Mouse (Mus musculus) heart, postnatal 25 days (tissue): Measurements from ENCODE around the gene Acaa1a. TPM values are rescaled to one million over a fixed set of nuclear protein-coding genes. Genes with fewer than 3 reads are reported as not detected.
A peak's percentile ranks its signal among the peaks of the same experiment; 100 is the strongest.

ENCODE experiments used
- DNase-seq: peaks from one replicate; pipeline ENCODE4 v3.0.0; 2022; ENCODE audit warnings: low spot score
- intact Hi-C: fragments of 180-260 bp; cut with DNase I; formaldehyde crosslinking; loops from one replicate; pipeline ENCODE4 v1.15.1; 2025
- total RNA-seq, 2 experiments: library from RNA; stranded (reverse); gene quantifications; 2 replicates each; pipeline ENCODE4 v1.2.3; 2021

The Acaa1a gene
- 10 to 100 TPM; 83.0 to 88.6 TPM for total RNA-seq

DNA sequence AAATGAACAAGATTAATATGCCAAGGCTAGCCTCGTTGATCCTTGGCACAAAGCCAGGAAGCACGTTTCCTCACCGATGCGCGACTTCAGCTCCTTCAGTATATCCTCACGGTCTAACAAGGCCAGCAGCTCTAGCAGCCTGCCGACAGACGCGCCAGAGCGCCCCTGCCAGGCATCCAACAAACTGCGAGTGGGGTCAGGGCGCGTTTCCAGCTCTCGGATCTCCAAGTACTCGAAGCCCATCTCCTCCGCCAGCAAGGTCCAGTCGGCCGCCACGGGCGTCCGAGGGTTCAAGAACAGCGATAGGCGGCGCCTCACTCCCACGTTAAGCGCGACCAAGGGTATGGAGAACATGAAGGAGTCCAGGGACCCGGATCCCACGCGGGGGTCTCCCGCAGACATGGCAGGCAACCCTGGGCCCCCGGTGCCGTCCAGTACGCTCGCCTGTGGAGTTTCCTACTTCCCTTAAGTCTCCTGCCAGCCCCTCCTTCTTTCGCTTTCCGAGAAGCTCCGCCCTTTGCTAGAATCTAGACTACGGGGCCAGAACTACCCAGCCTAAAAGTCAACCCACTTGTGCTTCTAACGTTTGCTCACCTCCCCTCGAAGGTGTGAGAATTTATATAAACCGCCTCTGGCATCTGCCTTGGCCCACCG, at the start of gene Acaa1a:
Gene Acaa1a (plus strand): TSS at position 119 of the 654 bp plus-strand sequence.
- intact Hi-C loops = loop anchor here (2.0 kb wide), 1 partner anchor 17 kb away; the partner anchor contains the start of gene Oxsr1
- peak; percentile 66 for DNase-seq

DNA sequence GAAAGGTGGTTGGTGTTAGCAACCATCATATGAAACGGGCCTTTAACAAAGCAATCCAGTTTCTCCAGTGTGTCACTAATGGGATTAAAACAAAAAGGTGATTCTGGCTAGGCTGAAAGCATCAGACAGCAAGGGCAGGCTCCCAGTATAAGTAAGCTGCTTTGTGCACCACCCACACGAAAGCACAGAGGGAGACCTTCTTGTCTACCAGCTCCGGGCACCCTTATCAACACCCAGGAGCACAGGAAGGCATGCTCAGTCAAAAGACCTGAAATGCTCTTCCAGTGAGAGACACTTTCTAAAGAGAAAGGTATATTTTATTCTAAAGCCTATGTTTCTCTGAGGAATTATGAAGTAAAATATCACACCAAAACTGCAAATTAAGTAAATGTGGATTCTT, 48.7 kb upstream of the Acaa1a start:
- no peak for DNase-seq
- intact Hi-C loops = no loop called here

DNA sequence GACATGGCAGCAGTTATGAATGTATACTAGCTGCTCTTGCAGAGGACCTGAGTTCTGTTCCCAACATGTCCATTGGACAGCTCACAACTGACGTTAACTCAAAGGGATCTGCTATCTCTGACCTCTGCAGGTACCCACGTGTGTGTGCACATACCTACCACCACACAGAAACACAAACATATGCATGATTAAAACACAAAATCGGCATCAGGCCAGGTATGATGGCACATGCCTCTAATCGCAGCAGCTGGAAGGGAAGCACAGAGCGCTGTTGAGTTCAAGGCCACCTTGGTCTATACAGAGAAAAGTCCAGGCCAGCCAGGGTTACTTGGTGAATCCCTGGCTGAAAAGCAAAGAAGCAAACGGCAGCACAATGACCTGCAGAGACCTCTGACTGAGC, 41.8 kb upstream of the Acaa1a start:
- no peak for DNase-seq
- intact Hi-C loops = no loop called here

DNA sequence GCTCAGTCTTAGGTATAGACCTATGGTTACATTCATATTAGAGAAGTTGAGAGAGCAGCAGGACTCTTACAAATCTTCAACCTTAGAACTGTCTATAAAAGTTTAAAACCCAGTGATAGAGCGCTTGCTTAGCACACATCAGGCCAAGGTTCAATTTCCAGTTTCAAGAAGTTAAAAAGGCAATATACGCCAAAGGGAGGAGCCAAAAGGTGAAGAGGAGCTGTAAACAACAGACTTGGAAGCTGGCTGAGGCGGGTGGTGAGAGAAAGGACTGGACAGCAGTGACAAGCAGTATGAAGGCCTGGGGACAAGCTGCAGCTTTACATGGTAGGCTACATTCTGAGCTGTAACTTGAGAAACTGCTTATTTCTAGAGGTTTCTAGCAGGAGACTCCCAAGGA, 40.9 kb upstream of the Acaa1a start:
- intact Hi-C loops = no loop called here
- no peak for DNase-seq

DNA sequence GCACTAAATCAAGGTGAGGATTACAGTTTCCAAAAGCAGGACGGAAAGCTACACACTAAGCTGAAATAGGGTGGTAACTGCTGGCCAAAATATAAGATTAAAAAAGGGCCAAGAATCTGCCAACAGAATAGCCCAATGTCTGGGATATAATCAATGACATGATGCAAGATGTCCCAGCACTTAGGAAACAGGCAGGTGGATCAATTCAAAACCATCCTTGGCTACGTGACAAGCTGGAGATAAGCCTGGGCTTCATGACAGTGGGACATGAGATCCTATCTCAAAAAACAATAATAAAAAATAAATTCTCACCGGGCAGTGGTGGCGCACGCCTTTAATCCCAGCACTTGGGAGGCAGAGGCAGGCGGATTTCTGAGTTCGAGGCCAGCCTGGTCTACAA, 33.6 kb upstream of the Acaa1a start:
- intact Hi-C loops = no loop called here

DNA sequence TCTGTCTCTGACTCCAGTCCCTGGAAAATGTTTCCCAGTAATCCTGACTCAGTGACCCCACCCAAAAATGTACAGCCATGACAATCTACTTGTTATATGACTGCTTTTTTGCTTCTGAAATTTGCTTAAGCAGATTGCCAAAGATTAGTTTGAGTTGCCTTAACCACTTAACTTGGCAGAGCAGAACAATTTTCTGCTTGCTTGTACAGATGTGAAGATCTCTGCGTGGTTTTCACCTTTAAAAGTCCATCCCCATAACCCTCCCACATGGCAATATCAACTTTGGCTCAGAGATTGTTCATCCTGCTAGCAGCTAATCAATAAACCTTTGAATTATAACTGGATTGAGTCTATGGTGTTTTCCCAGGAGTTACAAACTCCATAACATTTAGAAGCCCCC, 30.4 kb upstream of the Acaa1a start:
- intact Hi-C loops = no loop called here
- no peak for DNase-seq

More for the DNA sequence above, 33.6 kb upstream of the Acaa1a start:
- no peak for DNase-seq

DNA sequence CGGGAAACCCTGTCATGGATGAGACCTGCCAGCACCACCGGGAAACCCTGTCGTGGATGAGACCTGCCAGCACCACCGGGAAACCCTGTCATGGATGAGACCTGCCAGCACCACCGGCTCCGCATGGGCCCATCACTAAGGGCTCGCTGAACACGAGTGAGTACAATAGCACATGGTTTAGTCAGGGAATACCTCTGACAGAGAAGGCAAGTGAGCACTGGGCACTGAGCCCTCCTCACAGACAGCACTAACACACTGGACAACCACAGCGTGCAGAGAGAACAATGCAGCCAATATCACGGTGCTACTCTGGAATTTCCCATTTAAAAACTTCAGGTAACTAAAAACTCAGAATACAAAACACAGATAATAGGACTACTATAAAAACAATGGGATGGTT, 26.4 kb upstream of the Acaa1a start:
- intact Hi-C loops = no loop called here
- DNase-seq = no peak

DNA sequence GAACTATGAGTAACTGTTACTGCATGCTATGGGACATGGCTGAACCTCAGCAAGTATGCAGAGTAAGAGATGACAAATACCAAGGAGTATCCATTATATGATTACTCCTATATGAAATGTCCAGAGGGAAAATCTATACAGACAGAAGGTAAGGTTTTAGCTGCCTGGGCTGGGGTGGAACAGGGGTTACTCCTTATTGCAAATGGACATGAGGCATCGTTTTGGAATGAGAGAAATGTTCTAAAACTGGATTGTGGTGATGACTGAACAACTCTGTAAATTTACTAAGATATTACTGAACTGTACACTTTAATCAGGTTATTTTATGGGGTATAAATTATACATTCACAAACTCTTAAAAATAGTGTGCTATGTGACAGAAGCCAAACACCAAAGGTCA, 20.6 kb upstream of the Acaa1a start:
- intact Hi-C loops = no loop called here
- no peak for DNase-seq

DNA sequence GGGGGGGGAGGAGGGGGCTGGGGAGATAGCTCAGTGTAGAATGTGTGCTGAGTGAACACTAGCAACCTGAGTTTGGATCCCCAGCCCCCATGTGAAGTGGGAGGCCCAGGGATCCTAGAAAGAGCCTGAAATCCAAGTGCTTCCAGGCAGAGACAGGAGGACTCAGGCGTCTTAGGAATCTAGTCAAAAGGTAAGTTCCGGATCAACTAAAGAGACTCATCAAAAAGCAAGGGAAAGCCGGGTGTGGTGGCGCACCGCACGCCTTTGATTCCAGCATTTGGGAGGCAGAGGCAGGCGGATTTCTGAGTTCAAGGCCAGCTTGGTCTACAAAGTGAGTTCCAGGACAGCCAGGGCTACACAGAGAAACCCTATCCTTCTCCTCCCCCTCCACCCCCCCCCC, 19.0 kb upstream of the Acaa1a start:
- no peak for DNase-seq
- intact Hi-C loops = loop anchor here (5.0 kb wide), 1 partner anchor 223 kb away; no protein-coding TSS in a partner anchor

DNA sequence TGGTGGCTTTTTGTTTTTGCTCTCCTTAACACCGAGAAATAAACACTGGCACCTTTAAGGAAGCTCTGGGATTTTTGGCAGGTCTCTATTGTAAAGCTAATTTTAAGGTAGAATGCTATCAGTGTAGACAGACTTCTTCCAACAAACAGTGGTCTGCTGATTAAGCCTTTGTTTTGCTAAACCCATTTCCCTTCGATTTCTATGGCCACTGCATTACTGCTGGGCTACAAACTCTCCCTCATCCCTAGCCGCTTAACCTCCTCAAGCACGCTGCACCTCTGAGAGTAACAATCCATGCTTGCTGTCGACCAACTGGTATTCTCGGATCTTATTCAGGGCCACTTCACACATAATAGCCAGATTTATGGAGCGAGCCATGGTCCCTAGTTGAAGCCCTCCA, 18.5 kb upstream of the Acaa1a start:
- no peak for DNase-seq
- intact Hi-C loops = loop anchor here (5.0 kb wide), 1 partner anchor 224 kb away; no protein-coding TSS in a partner anchor

DNA sequence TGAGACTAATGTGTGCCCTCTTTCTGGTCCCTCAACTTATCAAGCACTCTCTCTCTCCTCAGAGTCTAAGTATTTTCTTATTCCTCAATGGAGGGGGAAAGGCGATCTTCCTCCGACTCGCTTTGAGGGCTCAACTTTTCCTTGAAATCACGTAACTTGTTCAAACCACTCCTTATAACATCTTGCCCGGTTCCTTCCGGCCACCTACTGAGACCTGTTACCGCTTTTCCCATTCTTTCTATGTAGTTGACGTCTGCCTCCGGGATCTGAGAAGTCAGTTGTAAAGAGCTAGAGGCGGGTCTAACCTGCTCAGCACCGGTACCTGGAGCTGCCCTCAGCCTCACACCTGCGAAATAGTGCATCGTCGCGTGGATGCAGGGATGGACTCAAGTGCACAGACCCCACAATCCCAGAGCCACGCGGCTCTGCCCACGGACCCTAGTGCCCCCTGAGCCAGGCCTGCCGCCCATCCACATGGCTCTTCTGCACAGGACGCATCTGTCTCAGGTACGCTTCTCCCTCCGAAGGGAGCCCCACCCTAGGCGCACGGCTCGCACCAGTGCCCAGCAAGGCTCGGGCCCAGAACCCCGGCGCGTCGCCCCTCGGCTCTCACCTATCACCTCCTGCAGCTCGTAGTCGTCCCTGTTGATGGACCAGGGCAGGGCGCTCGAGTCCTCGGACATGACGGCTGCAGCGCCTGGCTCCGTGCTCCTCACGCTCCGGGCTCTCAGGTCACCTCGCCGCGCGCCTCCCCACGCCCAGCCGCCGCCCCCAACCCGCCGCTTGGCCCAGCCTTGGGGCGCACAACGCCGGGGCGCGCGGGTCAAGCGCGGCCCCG, 17.9 kb upstream of the Acaa1a start:
- DNase-seq = no peak

DNA sequence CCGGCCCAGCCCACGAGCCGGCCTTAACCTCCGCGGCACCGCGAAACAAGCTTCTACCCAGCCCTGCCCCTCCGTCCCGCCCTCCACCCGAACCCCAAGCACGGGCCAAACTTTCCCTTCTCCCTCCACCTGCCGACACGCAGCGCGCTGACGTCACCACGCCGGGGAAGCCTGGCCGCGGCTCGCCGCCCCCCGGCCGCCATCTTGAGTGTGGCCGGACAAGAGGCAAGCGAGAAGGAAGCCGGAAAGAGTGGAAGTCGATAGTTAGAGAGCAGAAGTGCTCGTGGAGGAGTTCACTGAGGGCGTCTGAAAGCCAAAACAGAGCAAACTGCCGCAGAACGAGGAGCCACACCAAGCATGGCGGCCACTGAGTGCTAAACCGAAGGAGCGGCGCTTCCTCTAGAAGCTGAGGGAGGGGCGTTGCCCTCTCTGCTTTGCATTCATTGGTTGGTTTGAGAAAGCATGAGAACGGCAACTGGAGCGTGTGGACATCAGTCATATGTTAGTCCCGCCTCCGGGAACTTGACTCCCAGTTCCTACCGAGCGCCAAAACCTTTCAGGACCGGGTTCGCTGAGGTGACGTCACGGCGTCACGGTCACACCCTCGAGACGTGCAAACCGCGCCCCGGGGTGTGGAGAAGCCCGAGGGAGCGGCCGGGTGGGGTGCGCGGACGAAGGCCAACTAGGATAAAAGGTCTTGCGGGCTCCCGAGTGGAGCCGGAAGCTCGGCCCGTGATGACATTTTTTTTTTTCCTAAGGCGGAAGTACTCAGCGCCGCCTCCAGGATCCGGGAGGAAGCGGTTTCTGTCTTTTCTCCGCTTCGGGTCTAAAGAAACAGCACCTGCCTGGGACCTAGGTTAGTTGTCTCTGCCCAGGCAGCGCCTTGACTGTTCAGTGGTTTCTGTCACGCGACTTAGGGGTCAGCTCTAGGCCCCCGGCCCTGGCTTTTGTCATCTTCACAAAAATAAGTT, 16.9 kb upstream of the Acaa1a start, which contains the start of gene Oxsr1:
Gene Oxsr1 (minus strand): TSS at position 139 of the 971 bp plus-strand sequence.
- intact Hi-C loops = loop anchor here (2.0 to 5.0 kb wide), 2 partner anchors 18 to 225 kb away; partner anchors contain the start of gene Myd88

More for the DNA sequence above, 17.9 kb upstream of the Acaa1a start:
- intact Hi-C loops = loop anchor here (2.0 to 5.0 kb wide), 2 partner anchors 19 to 224 kb away; partner anchors contain the start of gene Myd88

DNA sequence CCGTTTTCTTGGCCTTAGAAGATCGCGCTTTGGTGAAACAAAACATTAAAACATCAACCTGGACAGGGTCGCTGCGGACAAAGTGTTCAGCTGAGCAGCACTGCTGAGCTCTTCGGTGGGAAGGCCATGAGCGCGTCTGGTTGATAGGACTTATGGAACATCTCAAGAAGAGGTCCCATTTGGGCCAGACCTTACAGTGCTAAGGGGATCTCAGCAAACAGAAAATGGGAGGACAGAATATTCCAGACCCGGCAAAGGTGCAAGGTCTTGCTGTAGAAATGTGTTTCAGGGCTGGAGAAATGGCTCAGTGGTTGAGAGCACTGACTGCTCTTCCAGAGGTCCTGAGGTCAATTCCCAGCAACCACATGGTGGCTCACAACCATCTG, 16.2 kb upstream of the Acaa1a start:
- intact Hi-C loops = loop anchor here (2.0 to 5.0 kb wide), 2 partner anchors 18 to 226 kb away; partner anchors contain the start of gene Myd88
- DNase-seq = no peak

More for the DNA sequence above, 16.9 kb upstream of the Acaa1a start, which contains the start of gene Oxsr1:
- DNase-seq = peak; percentile 99

DNA sequence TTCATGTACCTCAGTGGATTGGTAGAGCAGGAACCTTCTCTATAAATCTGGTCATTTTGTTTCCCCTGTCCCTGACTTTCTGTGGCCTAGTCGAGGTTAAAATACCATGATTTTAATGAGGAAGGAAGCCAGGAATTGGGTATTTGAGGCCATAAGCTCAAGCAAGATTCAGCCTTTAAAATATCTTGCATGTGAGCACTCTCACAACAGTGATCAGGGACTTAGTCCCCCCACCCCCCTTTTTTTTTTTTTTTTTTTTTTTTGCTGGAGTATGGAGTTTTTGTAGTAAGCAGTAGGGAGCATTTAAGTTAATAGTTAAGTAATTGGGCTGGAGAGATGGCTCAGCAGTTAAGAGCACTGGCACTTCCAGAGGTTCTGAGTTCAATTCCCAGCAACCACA, 15.3 kb upstream of the Acaa1a start:
- DNase-seq = no peak
- intact Hi-C loops = loop anchor here (5.0 kb wide), 1 partner anchor 227 kb away; no protein-coding TSS in a partner anchor

DNA sequence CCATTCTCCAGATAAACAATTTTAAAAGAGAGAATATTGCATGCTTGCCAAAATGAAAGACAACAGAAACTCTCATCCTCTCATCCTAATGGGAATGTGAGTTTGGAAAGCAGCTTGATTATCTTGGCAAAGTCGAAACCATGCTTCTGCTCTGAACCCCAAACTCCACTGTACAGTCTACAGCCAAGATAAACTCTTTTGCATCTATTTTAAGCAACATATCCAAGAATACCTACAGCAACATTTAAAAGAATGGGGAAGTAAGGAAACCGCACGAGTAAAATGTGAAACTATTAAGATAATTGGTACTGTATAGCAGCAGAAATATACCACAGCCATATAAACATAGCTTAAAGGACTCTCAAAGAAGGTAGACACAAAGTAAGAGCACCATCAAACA, 11.0 kb upstream of the Acaa1a start:
- DNase-seq = no peak
- intact Hi-C loops = no loop called here

DNA sequence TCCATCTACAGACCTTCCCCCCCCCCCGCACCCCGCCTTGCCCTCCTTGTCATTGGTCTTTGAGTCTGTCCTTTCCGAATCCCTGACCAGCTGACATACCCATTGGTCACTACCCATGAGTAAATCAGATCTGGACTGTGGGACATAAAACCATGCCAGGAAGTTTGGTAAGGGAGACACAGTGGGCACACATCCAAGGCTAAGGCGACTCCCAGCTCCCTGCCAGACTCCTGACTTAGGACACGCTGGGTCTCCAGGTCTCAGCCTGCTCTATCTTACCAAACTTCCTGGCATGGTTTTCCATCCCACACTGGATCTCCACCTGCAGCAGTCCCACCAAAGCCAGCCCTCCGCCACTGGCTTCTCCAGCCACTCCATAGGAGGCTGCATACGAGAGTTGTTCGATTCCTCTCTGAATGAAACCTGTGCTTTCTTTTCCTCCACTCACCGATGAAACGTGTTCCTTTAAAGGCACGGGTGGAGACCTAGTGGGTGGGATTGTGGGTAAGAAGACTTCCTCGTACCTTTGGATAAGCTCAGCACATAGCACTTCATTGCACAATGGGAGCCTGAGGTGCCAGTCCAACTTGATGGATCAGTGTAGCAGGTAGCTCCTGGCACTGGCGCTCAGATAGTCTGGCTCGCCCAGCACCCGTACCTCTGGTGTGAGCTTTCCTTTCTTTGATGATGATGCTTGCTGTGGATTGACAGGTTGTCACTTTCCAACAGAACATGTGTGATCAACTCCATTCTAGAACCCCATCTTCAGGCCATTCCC, 9.1 kb upstream of the Acaa1a start:
- DNase-seq = no peak
- intact Hi-C loops = no loop called here

DNA sequence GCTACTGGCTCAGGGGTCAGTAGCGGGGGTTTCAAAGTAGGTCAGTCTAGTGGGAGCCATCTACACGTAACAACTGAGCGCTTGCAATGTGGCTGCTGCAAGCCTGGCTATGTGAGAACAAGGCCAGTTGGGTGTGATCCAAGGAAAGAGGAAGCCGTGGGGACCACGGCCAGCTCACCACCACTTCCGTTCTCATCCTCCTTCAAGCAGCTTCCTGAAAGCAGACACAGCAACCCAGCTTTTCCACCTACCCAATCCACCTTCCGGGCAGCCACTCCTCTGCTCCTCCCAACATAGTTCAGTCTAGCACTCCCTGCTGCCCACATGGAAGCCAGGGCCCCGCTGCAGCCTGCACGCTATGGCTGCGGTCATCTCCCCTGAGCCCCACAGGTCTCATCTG, 5.2 kb upstream of the Acaa1a start:
- DNase-seq = peak; percentile 59
- intact Hi-C loops = no loop called here

DNA sequence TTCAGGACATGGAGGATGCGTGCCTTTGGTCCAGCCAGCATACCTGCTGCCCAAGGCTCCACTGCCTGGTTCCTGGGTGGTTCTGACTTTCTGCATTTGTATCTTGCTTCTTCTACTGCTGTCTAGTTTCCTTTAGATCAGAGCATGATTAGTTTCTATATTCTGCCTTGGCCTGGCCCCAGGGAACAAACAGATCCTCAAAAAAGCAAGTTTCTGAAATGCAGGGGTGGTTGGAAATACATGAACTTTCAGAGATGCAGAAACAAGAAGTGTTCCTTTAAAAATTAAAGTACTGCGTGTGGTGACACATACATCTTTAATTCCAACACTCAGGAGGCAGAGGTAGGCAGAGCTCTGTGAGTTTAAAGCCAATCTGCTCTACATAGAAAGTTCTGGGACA, 4.6 kb upstream of the Acaa1a start:
- intact Hi-C loops = no loop called here

DNA sequence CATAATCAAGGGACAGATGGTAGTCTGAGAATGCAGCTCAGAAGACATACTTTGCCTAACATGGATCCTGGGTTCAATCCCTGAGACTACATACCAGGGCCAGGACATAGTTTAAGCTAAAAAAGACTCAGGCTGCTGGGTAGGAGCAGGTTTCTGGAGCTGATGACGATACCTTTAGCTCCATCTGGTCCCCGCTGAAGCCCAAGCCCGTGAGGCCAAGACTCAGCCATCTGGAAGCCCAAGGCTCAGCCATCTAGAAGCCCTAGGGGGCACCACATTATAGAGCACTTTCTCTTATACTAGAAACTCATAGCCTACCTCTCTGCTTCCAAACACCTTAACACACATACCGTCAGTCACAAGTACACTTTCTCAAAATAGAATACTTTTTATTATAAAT, 3.9 kb upstream of the Acaa1a start:
- no peak for DNase-seq
- intact Hi-C loops = no loop called here

More for the DNA sequence above, 4.6 kb upstream of the Acaa1a start:
- DNase-seq = no peak
